Mouse (Mus musculus) kidney, adult 2 months (tissue): ENCODE results near the gene Slc25a11.

Experiments used
- CTCF ChIP-seq: fragments of 200-500 bp; conservative IDR thresholded peaks from 2 replicates; pipeline ENCODE4 v1.5.1; 2011; ENCODE audit warnings: low read depth, mild to moderate bottlenecking, control low read depth, low read length, moderate library complexity, mixed read lengths; ENCODE audit not compliant: insufficient read depth, insufficient read length
- POLR2A ChIP-seq: fragments of 200-500 bp; IDR thresholded peaks from one replicate; pipeline ENCODE4 v1.6.1; 2011; ENCODE audit warnings: low read depth, low read length, control low read depth

GRCm38 (mm10) chr11:70641241-70641640, 6.0 kb downstream of the Slc25a11 start:
- no peak for TF ChIP-seq POLR2A
- no peak for TF ChIP-seq CTCF
